24 mouse cellular contexts compared by ENCODE assay signal in genomic region chr14:61321200-61321599, GRCm38 (mm10). TPM values are rescaled to one million over a fixed set of nuclear protein-coding genes. Genes with fewer than 3 reads are reported as not detected.
DNase-seq lines count a peak whose midpoint lies in the region; ATAC-seq and TF ChIP-seq lines count a peak whose summit lies in the region.
"Had no signal": no experiment of that assay in that cellular context is flagged by ENCODE, and none has a peak within 500 bp of the region (broad histone marks: within the 10 kb centered on the region; RNA-seq: fewer than 3 reads in every experiment).

No protein-coding gene starts in this region.

- TF ChIP-seq EP300 in liver, postnatal 0 days (IDR thresholded peaks at IDR 0.05; ENCODE audit: low read depth) = no peak

- no peak overlapping the region for H3K9ac ChIP-seq in liver, postnatal 0 days (replicated peaks)
- no peak overlapping the region for H3K9ac ChIP-seq in liver, embryonic 11.5 days (ENCODE audit: low read depth, low read length)
- H3K9ac ChIP-seq in intestine, embryonic 16.5 days (ENCODE audit: low read depth, low read length) = no peak overlapping the region
- H3K9ac ChIP-seq in stomach, embryonic 16.5 days (ENCODE audit: low read length) = no peak overlapping the region
- H3K9ac ChIP-seq: embryonic facial prominence, embryonic 13.5 days; embryonic facial prominence, embryonic 15.5 days; forebrain, embryonic 12.5 days had no signal

- no peaks in the 10 kb centered on the region for H3K27me3 ChIP-seq in liver, postnatal 0 days (ENCODE audit: insufficient read depth, low read length)
- no peaks in the 10 kb centered on the region for H3K27me3 ChIP-seq in liver, embryonic 11.5 days (replicated peaks; ENCODE audit: control insufficient read depth, insufficient read depth, low read length)
- H3K27me3 ChIP-seq in intestine, embryonic 16.5 days (replicated peaks; ENCODE audit: control insufficient read depth, insufficient read depth, low read length) = no peaks in the 10 kb centered on the region
- H3K27me3 ChIP-seq in stomach, embryonic 16.5 days (ENCODE audit: control insufficient read depth, insufficient read depth, low read length) = no peaks in the 10 kb centered on the region
- H3K27me3 ChIP-seq: CH12.LX; embryonic facial prominence, embryonic 13.5 days; embryonic facial prominence, embryonic 15.5 days; forebrain, embryonic 12.5 days had no signal

- H3K9me3 ChIP-seq in liver, postnatal 0 days (ENCODE audit: low read length) = no peaks in the 10 kb centered on the region
- H3K9me3 ChIP-seq in liver, embryonic 11.5 days (ENCODE audit: control insufficient read depth, low read length) = no peaks in the 10 kb centered on the region; the same call in 1 of the 2 replicates
- H3K9me3 ChIP-seq in intestine, embryonic 16.5 days (ENCODE audit: control insufficient read depth, low read length) = no peaks in the 10 kb centered on the region; the same call in 1 of the 2 replicates
- H3K9me3 ChIP-seq in stomach, embryonic 16.5 days (replicated peaks; ENCODE audit: control insufficient read depth, low read length) = 0 out of 2 replicates have a peak, but pooled peaks cover 3% of the 10 kb centered on the region
- H3K9me3 ChIP-seq: G1E had no signal

- ATAC-seq in liver, postnatal 0 days = peak; percentile 70
- no peak for ATAC-seq in liver, embryonic 11.5 days (replicated peaks; ENCODE audit: low FRiP score)
- peak; percentile 67; the same call in 1 of the 2 replicates for ATAC-seq in intestine, embryonic 16.5 days
- peak; percentile 56; the same call in 1 of the 2 replicates for ATAC-seq in stomach, embryonic 16.5 days (ENCODE audit: insufficient read depth, low FRiP score)
- ATAC-seq: CD4-positive, CD25-positive, alpha-beta regulatory T cell, adult 4 months; forebrain, embryonic 14.5 days; forebrain, embryonic 16.5 days had no signal

- H3K4me1 ChIP-seq in liver, postnatal 0 days (ENCODE audit: insufficient read depth) = peaks cover 2% of the 10 kb centered on the region; the same call in 1 of the 2 replicates
- no peaks in the 10 kb centered on the region; the same call in 1 of the 2 replicates for H3K4me1 ChIP-seq in liver, embryonic 11.5 days (replicated peaks; ENCODE audit: control insufficient read depth, insufficient read depth, low read length)
- no peaks in the 10 kb centered on the region for H3K4me1 ChIP-seq in intestine, embryonic 16.5 days (ENCODE audit: control insufficient read depth, insufficient read depth, low read length)
- H3K4me1 ChIP-seq in stomach, embryonic 16.5 days (ENCODE audit: control insufficient read depth, insufficient read depth, low read length) = 0 out of 2 replicates have a peak, but pooled peaks cover 5% of the 10 kb centered on the region
- H3K4me1 ChIP-seq: forebrain, embryonic 10.5 days; forebrain, embryonic 12.5 days had no signal

- no peaks in the 10 kb centered on the region for H3K36me3 ChIP-seq in liver, postnatal 0 days (replicated peaks; ENCODE audit: insufficient read depth, low read length)
- no peaks in the 10 kb centered on the region for H3K36me3 ChIP-seq in liver, embryonic 11.5 days (ENCODE audit: control insufficient read depth, insufficient read depth, low read length)
- H3K36me3 ChIP-seq in intestine, embryonic 16.5 days (ENCODE audit: control insufficient read depth, insufficient read depth, low read length) = no peaks in the 10 kb centered on the region
- H3K36me3 ChIP-seq in stomach, embryonic 16.5 days (ENCODE audit: control insufficient read depth, insufficient read depth, low read length) = no peaks in the 10 kb centered on the region
- H3K36me3 ChIP-seq: embryonic facial prominence, embryonic 13.5 days; embryonic facial prominence, embryonic 15.5 days; forebrain, embryonic 10.5 days; forebrain, embryonic 12.5 days; G1E had no signal

- TF ChIP-seq CTCF in liver, postnatal 0 days (IDR thresholded peaks at IDR 0.05; ENCODE audit: low read depth) = no peak

- no peak overlapping the region for H3K4me2 ChIP-seq in liver, postnatal 0 days (ENCODE audit: low read depth, low read length)
- H3K4me2 ChIP-seq in liver, embryonic 11.5 days = no peak overlapping the region
- H3K4me2 ChIP-seq in intestine, embryonic 16.5 days (ENCODE audit: low read depth, low read length) = no peak overlapping the region
- no peak overlapping the region for H3K4me2 ChIP-seq in stomach, embryonic 16.5 days (ENCODE audit: low read depth, low read length)
- H3K4me2 ChIP-seq: embryonic facial prominence, embryonic 13.5 days; embryonic facial prominence, embryonic 15.5 days; forebrain, embryonic 12.5 days had no signal

- H3K4me3 ChIP-seq in liver, postnatal 0 days (ENCODE audit: low read depth, low read length) = no peak overlapping the region
- H3K4me3 ChIP-seq in liver, embryonic 11.5 days (ENCODE audit: low read depth, low read length) = no peak overlapping the region
- H3K4me3 ChIP-seq in intestine, embryonic 16.5 days (ENCODE audit: low read length) = no peak overlapping the region
- no peak overlapping the region for H3K4me3 ChIP-seq in stomach, embryonic 16.5 days (replicated peaks; ENCODE audit: low read length)
- H3K4me3 ChIP-seq: embryonic facial prominence, embryonic 13.5 days; embryonic facial prominence, embryonic 15.5 days; erythroblast, embryonic 14.5 days; forebrain, embryonic 10.5 days; forebrain, embryonic 12.5 days had no signal

- 73% methylated on average over 4 of the region's 4 CpGs for WGBS in liver, postnatal 0 days (ENCODE audit: insufficient replicate concordance)
- 78% methylated on average over 4 of the region's 4 CpGs for WGBS in liver, embryonic 11.5 days
- 64% methylated on average over 4 of the region's 4 CpGs for WGBS in intestine, embryonic 16.5 days
- 65% methylated on average over 4 of the region's 4 CpGs for WGBS in stomach, embryonic 16.5 days

- H3K27ac ChIP-seq in liver, postnatal 0 days (ENCODE audit: low read depth) = peak overlapping the region; percentile 51; the same call in 1 of the 2 replicates
- H3K27ac ChIP-seq in liver, embryonic 11.5 days (ENCODE audit: low read depth, low read length) = no peak overlapping the region
- no peak overlapping the region for H3K27ac ChIP-seq in intestine, embryonic 16.5 days (ENCODE audit: low read length)
- H3K27ac ChIP-seq in stomach, embryonic 16.5 days (ENCODE audit: low read length) = no peak overlapping the region
- H3K27ac ChIP-seq: embryonic facial prominence, embryonic 13.5 days; embryonic facial prominence, embryonic 15.5 days; forebrain, embryonic 10.5 days; forebrain, embryonic 12.5 days had no signal

- DNase-seq in liver, postnatal 0 days = no peak
- no peak for DNase-seq in liver, embryonic 11.5 days (ENCODE audit: low spot score)
- no peak for DNase-seq in cerebellum, adult 8-10 months
- no peak for DNase-seq in adrenal gland, postnatal 25 days
- no peak for DNase-seq in spleen, postnatal 36 days (ENCODE audit: low spot score in 2 of 2)
- DNase-seq: B cell, adult 2 months; cerebellum, adult 11-12 months; cerebellum, adult 2 months; cerebellum, adult 9-11 months; cerebellum, postnatal 14 days; cerebellum, postnatal 36 days; embryo, embryonic 11 days had no signal

RNA-seq across cellular contexts. Expression of gene Arl11, which starts 11.6 kb away (rescaled TPM):
- 2.8 and 3.0 TPM in 2 replicates for polyA plus RNA-seq in liver, postnatal 0 days (2015; fragmentation: Nextera tagmentation; extraction: Ambion mirVana)
- polyA plus RNA-seq in liver, embryonic 11.5 days (2014; fragmentation: Nextera tagmentation; extraction: Ambion mirVana) = 1.1 and 1.4 TPM in 2 replicates
- 0.78 and 1.0 TPM in 2 replicates for polyA plus RNA-seq in intestine, embryonic 16.5 days (2015; fragmentation: Nextera tagmentation; extraction: Ambion mirVana)
- 1.4 and 1.6 TPM in 2 replicates for polyA plus RNA-seq in stomach, embryonic 16.5 days (2015; fragmentation: Nextera tagmentation; extraction: Ambion mirVana)
- 0.86 and 0.91 TPM in 2 replicates for total RNA-seq in adrenal gland, postnatal 25 days (2021)
- total RNA-seq: G1E had no signal
- polyA plus RNA-seq: CD4-positive, CD25-positive, alpha-beta regulatory T cell, adult 4 months; erythroblast, embryonic 14.5 days; G1E had no signal

RNA-seq across cellular contexts. Expression of gene Ebpl, which starts 39.0 kb away (rescaled TPM):
- 13.3 and 13.8 TPM in 2 replicates for polyA plus RNA-seq in liver, postnatal 0 days (2015; fragmentation: Nextera tagmentation; extraction: Ambion mirVana)
- 5.8 and 6.7 TPM in 2 replicates for polyA plus RNA-seq in liver, embryonic 11.5 days (2014; fragmentation: Nextera tagmentation; extraction: Ambion mirVana)
- polyA plus RNA-seq in intestine, embryonic 16.5 days (2015; fragmentation: Nextera tagmentation; extraction: Ambion mirVana) = 8.1 and 8.2 TPM in 2 replicates
- 7.4 and 8.8 TPM in 2 replicates for polyA plus RNA-seq in stomach, embryonic 16.5 days (2015; fragmentation: Nextera tagmentation; extraction: Ambion mirVana)
- total RNA-seq in adrenal gland, postnatal 25 days (2021) = 3.2 and 4.5 TPM in 2 replicates
